Mouse (Mus musculus): Measurements from ENCODE around the gene Alpl. TPM values are rescaled to one million over a fixed set of nuclear protein-coding genes. Genes with fewer than 3 reads are reported as not detected.

Gene Alpl
- total and polyA plus RNA-seq, 2 experiments, result 5.1 to 7.3 TPM

- 15% methylated on average over 9 of the region's 9 CpGs for WGBS
- no peaks in the 10 kb centered on the region for H3K36me3 ChIP-seq (ENCODE audit: control insufficient read depth, insufficient read depth, low read length)
- no peaks in the 10 kb centered on the region for H3K27me3 ChIP-seq (ENCODE audit: control insufficient read depth, insufficient read depth, low read length)
- no peak overlapping the region for H3K4me3 ChIP-seq (ENCODE audit: insufficient read depth, low read depth, low read length)
- no peak for TF ChIP-seq POLR2A (IDR thresholded peaks at IDR 0.05; ENCODE audit: extremely low read depth, insufficient read depth, low read length)
- TF ChIP-seq CTCF (IDR thresholded peaks at IDR 0.05; ENCODE audit: low read depth, low read length), result no peak
- no peaks in the 10 kb centered on the region for H3K79me2 ChIP-seq (ENCODE audit: control insufficient read depth, insufficient read depth, low read length)
- peak overlapping the region; percentile 58 for H3K27ac ChIP-seq (replicated peaks; ENCODE audit: insufficient read depth, low read depth, low read length)
- H3K4me1 ChIP-seq (ENCODE audit: control insufficient read depth, insufficient read depth, low read length), result peaks cover 7% of the 10 kb centered on the region
- peak overlapping the region; percentile 42 for H3K9ac ChIP-seq (ENCODE audit: low read depth, low read length)
- DNase-seq (ENCODE audit: extremely low read depth, low read depth, low spot score), result peak; percentile 65
Measured at GRCm38 (mm10) chr4:137750121-137750520, 46.1 kb downstream of the Alpl start.

- no peak for TF ChIP-seq POLR2A (IDR thresholded peaks at IDR 0.05; ENCODE audit: extremely low read depth, insufficient read depth, low read length)
- TF ChIP-seq CTCF (IDR thresholded peaks at IDR 0.05; ENCODE audit: low read depth, low read length), result no peak
- WGBS, result 63% methylated on average over 9 of the region's 9 CpGs
- H3K9ac ChIP-seq (ENCODE audit: low read depth, low read length), result peak overlapping the region; percentile 42; the same call in 1 of the 2 replicates
- H3K4me3 ChIP-seq (ENCODE audit: insufficient read depth, low read depth, low read length), result no peak overlapping the region
- no peak for DNase-seq (ENCODE audit: extremely low read depth, low read depth, low spot score)
- H3K79me2 ChIP-seq (ENCODE audit: control insufficient read depth, insufficient read depth, low read length), result no peaks in the 10 kb centered on the region
- H3K27me3 ChIP-seq (ENCODE audit: control insufficient read depth, insufficient read depth, low read length), result no peaks in the 10 kb centered on the region
- no peaks in the 10 kb centered on the region for H3K36me3 ChIP-seq (ENCODE audit: control insufficient read depth, insufficient read depth, low read length)
- H3K27ac ChIP-seq (replicated peaks; ENCODE audit: insufficient read depth, low read depth, low read length), result no peak overlapping the region
- peaks cover 7% of the 10 kb centered on the region for H3K4me1 ChIP-seq (ENCODE audit: control insufficient read depth, insufficient read depth, low read length)
Measured at GRCm38 (mm10) chr4:137749680-137750079, 46.5 kb downstream of the Alpl start.

GRCm38 (mm10) chr4:137748726-137749125 is 47.5 kb downstream of the Alpl start:
- TF ChIP-seq POLR2A (IDR thresholded peaks at IDR 0.05; ENCODE audit: extremely low read depth, insufficient read depth, low read length) (no peak), CTCF (IDR thresholded peaks at IDR 0.05; ENCODE audit: low read depth, low read length) (no peak)
- H3K4me3 ChIP-seq (ENCODE audit: insufficient read depth, low read depth, low read length), result no peak overlapping the region
- no peak for DNase-seq (ENCODE audit: extremely low read depth, low read depth, low spot score)
- no peaks in the 10 kb centered on the region for H3K36me3 ChIP-seq (ENCODE audit: control insufficient read depth, insufficient read depth, low read length)
- WGBS, result 88% methylated on average over 4 of the region's 4 CpGs
- H3K27me3 ChIP-seq (ENCODE audit: control insufficient read depth, insufficient read depth, low read length), result no peaks in the 10 kb centered on the region
- H3K4me1 ChIP-seq (ENCODE audit: control insufficient read depth, insufficient read depth, low read length), result peaks cover 7% of the 10 kb centered on the region
- no peaks in the 10 kb centered on the region for H3K79me2 ChIP-seq (ENCODE audit: control insufficient read depth, insufficient read depth, low read length)
- no peak overlapping the region for H3K27ac ChIP-seq (replicated peaks; ENCODE audit: insufficient read depth, low read depth, low read length)
- no peak overlapping the region for H3K9ac ChIP-seq (ENCODE audit: low read depth, low read length)

GRCm38 (mm10) chr4:137747590-137747989 is 48.6 kb downstream of the Alpl start:
- peaks cover 7% of the 10 kb centered on the region for H3K4me1 ChIP-seq (ENCODE audit: control insufficient read depth, insufficient read depth, low read length)
- no peaks in the 10 kb centered on the region for H3K79me2 ChIP-seq (ENCODE audit: control insufficient read depth, insufficient read depth, low read length)

GRCm38 (mm10) chr4:137747091-137747490 is 49.1 kb downstream of the Alpl start:
- Histone ChIP-seq H3K9ac (ENCODE audit: low read depth, low read length) (no peak overlapping the region), H3K27me3 (ENCODE audit: control insufficient read depth, insufficient read depth, low read length) (no peaks in the 10 kb centered on the region), H3K27ac (replicated peaks; ENCODE audit: insufficient read depth, low read depth, low read length) (no peak overlapping the region), H3K79me2 (ENCODE audit: control insufficient read depth, insufficient read depth, low read length) (no peaks in the 10 kb centered on the region), H3K4me1 (ENCODE audit: control insufficient read depth, insufficient read depth, low read length) (peaks cover 7% of the 10 kb centered on the region), H3K36me3 (ENCODE audit: control insufficient read depth, insufficient read depth, low read length) (no peaks in the 10 kb centered on the region), H3K4me3 (ENCODE audit: insufficient read depth, low read depth, low read length) (no peak overlapping the region)
- 59% methylated on average over 9 of the region's 9 CpGs for WGBS
- peak; percentile 69 for DNase-seq (ENCODE audit: extremely low read depth, low read depth, low spot score)
- TF ChIP-seq POLR2A (IDR thresholded peaks at IDR 0.05; ENCODE audit: extremely low read depth, insufficient read depth, low read length) (no peak), CTCF (IDR thresholded peaks at IDR 0.05; ENCODE audit: low read depth, low read length) (peak; percentile 26)

More at GRCm38 (mm10) chr4:137747590-137747989, 48.6 kb downstream of the Alpl start:
- TF ChIP-seq CTCF (IDR thresholded peaks at IDR 0.05; ENCODE audit: low read depth, low read length), result no peak
- TF ChIP-seq POLR2A (IDR thresholded peaks at IDR 0.05; ENCODE audit: extremely low read depth, insufficient read depth, low read length), result no peak
- no peak for DNase-seq (ENCODE audit: extremely low read depth, low read depth, low spot score)
- H3K4me3 ChIP-seq (ENCODE audit: insufficient read depth, low read depth, low read length), result no peak overlapping the region
- no peaks in the 10 kb centered on the region for H3K27me3 ChIP-seq (ENCODE audit: control insufficient read depth, insufficient read depth, low read length)
- no peak overlapping the region for H3K9ac ChIP-seq (ENCODE audit: low read depth, low read length)
- H3K36me3 ChIP-seq (ENCODE audit: control insufficient read depth, insufficient read depth, low read length), result no peaks in the 10 kb centered on the region
- WGBS, result 72% methylated on average over 5 of the region's 5 CpGs
- H3K27ac ChIP-seq (replicated peaks; ENCODE audit: insufficient read depth, low read depth, low read length), result no peak overlapping the region

GRCm38 (mm10) chr4:137744433-137744918 is 51.7 kb downstream of the Alpl start:
- H3K27me3 ChIP-seq (ENCODE audit: control insufficient read depth, insufficient read depth, low read length), result no peaks in the 10 kb centered on the region
- DNase-seq (ENCODE audit: extremely low read depth, low read depth, low spot score), result no peak
- H3K9ac ChIP-seq (ENCODE audit: low read depth, low read length), result no peak overlapping the region
- WGBS, result 73% methylated on average over 13 of the region's 13 CpGs
- H3K4me1 ChIP-seq (ENCODE audit: control insufficient read depth, insufficient read depth, low read length), result no peaks in the 10 kb centered on the region
- H3K36me3 ChIP-seq (ENCODE audit: control insufficient read depth, insufficient read depth, low read length), result no peaks in the 10 kb centered on the region
- no peaks in the 10 kb centered on the region for H3K79me2 ChIP-seq (ENCODE audit: control insufficient read depth, insufficient read depth, low read length)
- TF ChIP-seq CTCF (IDR thresholded peaks at IDR 0.05; ENCODE audit: low read depth, low read length) (peak; percentile 82), POLR2A (IDR thresholded peaks at IDR 0.05; ENCODE audit: extremely low read depth, insufficient read depth, low read length) (no peak)
- H3K27ac ChIP-seq (replicated peaks; ENCODE audit: insufficient read depth, low read depth, low read length), result no peak overlapping the region
- H3K4me3 ChIP-seq (ENCODE audit: insufficient read depth, low read depth, low read length), result no peak overlapping the region
